Mouse (Mus musculus) forebrain, embryonic 11.5 days (tissue): Measurements from ENCODE around the gene Tbce. TPM values are rescaled to one million over a fixed set of nuclear protein-coding genes. Genes with fewer than 3 reads are reported as not detected.

Experiments used
- ATAC-seq: fragments of 200-750 bp; cut with Nextera tagmentation; replicated peaks from 2 replicates; pipeline ENCODE4 v1.8.0; 2017; ENCODE audit warnings: moderate TSS enrichment; ENCODE audit not compliant: low FRiP score
- DNase-seq: peaks from one replicate; pipeline ENCODE4 v3.0.0-alpha.2; 2017; ENCODE audit warnings: low spot score
- H3K27ac ChIP-seq: fragments of 300-500 bp; sonication (generic); 2 replicates; pipeline ENCODE4 v1.5.1; 2014; ENCODE audit warnings: low read depth, low read length
- H3K27me3 ChIP-seq: fragments of 300-500 bp; sonication (generic); 2 replicates; pipeline ENCODE4 v1.6.1; 2014; ENCODE audit warnings: mild to moderate bottlenecking, low read length, mixed read lengths; ENCODE audit not compliant: control insufficient read depth, insufficient read depth
- H3K36me3 ChIP-seq: fragments of 300-500 bp; sonication (generic); 2 replicates; pipeline ENCODE4 v1.6.1; 2014; ENCODE audit warnings: mild to moderate bottlenecking, low read length, moderate library complexity, mixed read lengths; ENCODE audit not compliant: control insufficient read depth, insufficient read depth
- H3K4me1 ChIP-seq: fragments of 300-500 bp; sonication (generic); replicated peaks from 2 replicates; pipeline ENCODE4 v1.6.1; 2014; ENCODE audit warnings: low read length, mixed read lengths; ENCODE audit not compliant: control insufficient read depth, insufficient read depth
- H3K4me2 ChIP-seq: fragments of 300-500 bp; sonication (generic); 2 replicates; pipeline ENCODE4 v1.6.1; 2014; ENCODE audit warnings: low read depth, mild to moderate bottlenecking, low read length, moderate library complexity, mixed read lengths; ENCODE audit not compliant: severe bottlenecking
- H3K4me3 ChIP-seq: fragments of 300-500 bp; sonication (generic); 2 replicates; pipeline ENCODE4 v1.5.1; 2014; ENCODE audit warnings: low read depth, low read length
- H3K9ac ChIP-seq: fragments of 300-500 bp; sonication (generic); 2 replicates; pipeline ENCODE4 v1.6.1; 2014; ENCODE audit warnings: low read length
- H3K9me3 ChIP-seq: fragments of 300-500 bp; sonication (generic); 2 replicates; pipeline ENCODE4 v1.6.1; 2016; ENCODE audit warnings: low read length, mixed read lengths; ENCODE audit not compliant: control insufficient read depth
- WGBS: fragments of 180-500 bp; shearing (Covaris S2); extraction: QIAGEN DNeasy Blood & Tissue Kit; methylation state at CpG from one replicate; pipeline ENCODE4 v1.1.7; 2014; 5-methylcytosine and 5-hydroxymethylcytosine counted together
- polyA plus RNA-seq: library from polyadenylated mRNA; unstranded; fragments of >200 nt; fragmentation: Nextera tagmentation; extraction: Ambion mirVana; gene quantifications from 2 replicates; pipeline ENCODE4 v1.2.1, GENCODE M21; 2014

The Tbce gene
- polyA plus RNA-seq, 1 experiment from 2014 or later: 63.8 TPM

- Histone ChIP-seq H3K9ac (peak overlapping the region; percentile 97), H3K27ac (peak overlapping the region; percentile 97), H3K9me3 (no peaks in the 10 kb centered on the region), H3K36me3 (no peaks in the 10 kb centered on the region), H3K4me2 (peak overlapping the region; percentile 67), H3K27me3 (no peaks in the 10 kb centered on the region), H3K4me1 (peaks cover 2% of the 10 kb centered on the region; the same call in 1 of the 2 replicates), H3K4me3 (peak overlapping the region; percentile 99)
- peak; percentile 71 for DNase-seq
- under 1% methylated on average over 58 of the region's 65 CpGs for WGBS
- ATAC-seq: peak; percentile 1; the same call in 1 of the 2 replicates
Observed at GRCm38 (mm10) chr13:14064341-14065027, 25.0 kb upstream of the Tbce start.

GRCm38 (mm10) chr13:14063942-14064271 is 24.5 kb upstream of the Tbce start:
- H3K36me3 ChIP-seq: no peaks in the 10 kb centered on the region
- no peak for DNase-seq
- peak overlapping the region; percentile 67; the same call in 1 of the 2 replicates for H3K4me2 ChIP-seq
- ATAC-seq: peak; percentile 48
- peak overlapping the region; percentile 97 for H3K27ac ChIP-seq
- no peaks in the 10 kb centered on the region for H3K9me3 ChIP-seq
- peaks cover 2% of the 10 kb centered on the region; the same call in 1 of the 2 replicates for H3K4me1 ChIP-seq
- 0% methylated on average over 21 of the region's 31 CpGs for whole genome bisulfite sequencing
- peak overlapping the region; percentile 99 for H3K4me3 ChIP-seq
- H3K27me3 ChIP-seq: no peaks in the 10 kb centered on the region
- peak overlapping the region; percentile 97 for H3K9ac ChIP-seq

- H3K4me2 ChIP-seq: peak within 1 kb of the TSS; percentile 71
- H3K9me3 ChIP-seq: no peaks in the 10 kb centered on the region
- peak; percentile 96 for DNase-seq
- H3K4me3 ChIP-seq: peak within 1 kb of the TSS; percentile 99
- peak within 1 kb of the TSS; percentile 97 for H3K9ac ChIP-seq
- WGBS: under 1% methylated on average over 64 of the region's 64 CpGs
- H3K27ac ChIP-seq: peak within 1 kb of the TSS; percentile 97
- H3K27me3 ChIP-seq: no peaks in the 10 kb centered on the region
- no peaks in the 10 kb centered on the region for H3K36me3 ChIP-seq
- peak; percentile 97 for ATAC-seq
- peaks cover 2% of the 10 kb centered on the region; the same call in 1 of the 2 replicates for H3K4me1 ChIP-seq
Observed at GRCm38 (mm10) chr13:14063013-14063941, 23.8 kb upstream of the Tbce start, which contains the start of the genes Arid4b and Ggps1. TSS of gene Arid4b (plus strand) at chr13:14063232. TSS of gene Ggps1 (minus strand) at chr13:14063488.

GRCm38 (mm10) chr13:14062209-14063012 is 23.0 kb upstream of the Tbce start:
- ATAC-seq: no peak
- peaks cover 2% of the 10 kb centered on the region; the same call in 1 of the 2 replicates for H3K4me1 ChIP-seq
- no peaks in the 10 kb centered on the region for H3K27me3 ChIP-seq
- 8% methylated on average over 11 of the region's 11 CpGs for WGBS
- H3K4me3 ChIP-seq: peak overlapping the region; percentile 99
- no peaks in the 10 kb centered on the region for H3K9me3 ChIP-seq
- H3K4me2 ChIP-seq: peak overlapping the region; percentile 71
- H3K36me3 ChIP-seq: no peaks in the 10 kb centered on the region
- H3K27ac ChIP-seq: peak overlapping the region; percentile 89
- H3K9ac ChIP-seq: peak overlapping the region; percentile 78
- DNase-seq: no peak

- no peaks in the 10 kb centered on the region for H3K9me3 ChIP-seq
- H3K4me2 ChIP-seq: no peak overlapping the region
- peaks cover under 1% of the 10 kb centered on the region; the same call in 1 of the 2 replicates for H3K36me3 ChIP-seq
- no peak for ATAC-seq
- no peaks in the 10 kb centered on the region for H3K27me3 ChIP-seq
- no peak for DNase-seq
- H3K27ac ChIP-seq: no peak overlapping the region
- no peak overlapping the region for H3K4me3 ChIP-seq
- no peak overlapping the region for H3K9ac ChIP-seq
- peaks cover 2% of the 10 kb centered on the region; the same call in 1 of the 2 replicates for H3K4me1 ChIP-seq
Observed at GRCm38 (mm10) chr13:14059582-14059981, 20.1 kb upstream of the Tbce start.

GRCm38 (mm10) chr13:14056801-14057200 is 17.4 kb upstream of the Tbce start:
- Histone ChIP-seq H3K9ac (no peak overlapping the region), H3K4me1 (no peaks in the 10 kb centered on the region), H3K9me3 (no peaks in the 10 kb centered on the region), H3K4me3 (no peak overlapping the region), H3K27ac (no peak overlapping the region), H3K27me3 (no peaks in the 10 kb centered on the region), H3K4me2 (no peak overlapping the region), H3K36me3 (peaks cover 8% of the 10 kb centered on the region)
- WGBS: 91% methylated on average over 3 of the region's 3 CpGs
- no peak for ATAC-seq
- DNase-seq: no peak

- peaks cover 8% of the 10 kb centered on the region for H3K36me3 ChIP-seq
- H3K9ac ChIP-seq: no peak overlapping the region
- WGBS: 92% methylated on average over 1 of the region's 1 CpGs
- no peak overlapping the region for H3K4me2 ChIP-seq
- no peak overlapping the region for H3K4me3 ChIP-seq
- H3K4me1 ChIP-seq: no peaks in the 10 kb centered on the region
- H3K27me3 ChIP-seq: no peaks in the 10 kb centered on the region
- no peak overlapping the region for H3K27ac ChIP-seq
- H3K9me3 ChIP-seq: no peaks in the 10 kb centered on the region
- ATAC-seq: no peak
- DNase-seq: no peak
Observed at GRCm38 (mm10) chr13:14049878-14050277, 10.4 kb upstream of the Tbce start.

GRCm38 (mm10) chr13:14044521-14044920 is 5.1 kb upstream of the Tbce start:
- Histone ChIP-seq H3K36me3 (no peaks in the 10 kb centered on the region; the same call in 1 of the 2 replicates), H3K27me3 (no peaks in the 10 kb centered on the region), H3K4me2 (no peak overlapping the region), H3K4me1 (no peaks in the 10 kb centered on the region), H3K4me3 (no peak overlapping the region), H3K27ac (no peak overlapping the region), H3K9me3 (no peaks in the 10 kb centered on the region), H3K9ac (no peak overlapping the region)
- no peak for ATAC-seq
- WGBS: 69% methylated on average over 2 of the region's 2 CpGs
- no peak for DNase-seq
